Mouse (Mus musculus) CD4-positive helper T cell, adult 2 months (primary cell): ENCODE results near the gene Rpap1.
"Not testable (repeated sequence)": the region's sequence is repeated elsewhere in the genome, so short reads cannot be mapped to it uniquely, and the experiment has no call there.

Experiments used
- DNase-seq: peaks from one replicate; pipeline ENCODE4 v3.0.0-alpha.2; 2012; ENCODE audit warnings: low read depth, missing footprints, low spot score

Rpap1 gene

DNA sequence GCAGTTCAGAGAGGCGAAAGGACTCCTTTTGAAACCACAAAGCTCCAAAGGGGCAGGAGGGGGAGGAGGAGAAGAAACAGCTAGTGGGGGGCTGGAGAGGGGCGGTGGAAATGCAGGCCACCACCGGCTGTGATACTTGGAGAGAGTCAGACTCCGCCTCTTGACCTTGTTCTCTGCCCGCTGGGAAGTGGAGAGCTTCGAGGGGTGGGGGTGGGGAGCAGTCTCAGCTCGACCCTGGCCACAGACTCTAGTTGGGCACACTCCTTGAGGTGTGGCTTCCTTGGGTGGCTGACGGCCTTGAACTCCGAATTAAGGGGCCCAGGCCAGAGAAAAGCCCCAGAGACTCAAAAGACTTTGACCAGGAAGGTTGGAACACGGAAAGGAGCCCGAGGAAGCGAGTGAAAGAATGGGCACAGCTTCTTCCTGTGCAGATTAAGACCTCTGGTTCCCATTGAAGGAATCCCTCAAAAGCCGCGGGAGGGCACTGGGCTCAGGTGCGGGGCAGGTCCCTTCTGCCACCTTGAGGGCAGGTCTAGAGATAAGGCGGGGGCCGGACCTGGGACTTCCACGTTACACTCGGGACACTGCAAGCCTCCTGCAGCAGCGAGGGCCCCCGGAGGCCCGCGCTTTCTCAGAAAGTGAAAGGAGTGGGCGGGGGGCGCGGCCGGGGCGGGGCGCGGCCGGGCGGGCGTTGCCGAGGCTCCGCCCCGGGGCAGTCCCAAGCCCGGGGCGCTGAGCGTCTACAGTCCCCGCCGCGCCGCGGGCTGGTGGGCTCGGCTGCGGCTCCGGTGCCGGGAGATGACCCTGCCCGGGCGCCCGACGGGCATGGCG lies 45.5 kb downstream of the Rpap1 start, which contains the start of gene Itpka:
TSS of gene Itpka (plus strand) at position 757 of the 831 bp plus-strand sequence.
- DNase-seq: peak; percentile 86

DNA sequence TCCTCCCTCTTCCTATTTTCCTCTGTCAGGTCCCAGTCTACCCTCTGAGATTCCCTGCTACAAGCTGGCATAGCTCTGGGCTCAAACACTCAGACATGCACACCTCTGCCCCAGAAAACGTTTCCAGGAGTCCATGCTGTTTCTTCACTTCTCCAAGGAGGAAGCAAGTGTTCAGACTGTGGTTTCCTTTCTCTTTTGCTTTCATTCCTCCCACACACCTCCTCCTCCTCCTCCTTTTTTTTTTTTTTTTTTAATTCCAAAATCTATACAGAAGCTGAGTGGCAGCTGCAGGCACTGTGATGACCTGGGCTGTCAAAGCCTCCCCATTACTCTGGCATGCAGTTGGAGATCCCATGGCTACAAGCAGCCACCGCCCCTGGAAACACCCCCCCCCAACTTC lies 46.8 kb downstream of the Rpap1 start:
- DNase-seq: peak; percentile 16

- DNase-seq: no peak
These were observed 50.2 kb downstream of the Rpap1 start for GRCm38 (mm10) chr2:119737124-119737523.

- no peak for DNase-seq
These were observed 56.6 kb downstream of the Rpap1 start for GRCm38 (mm10) chr2:119730735-119731134.

GRCm38 (mm10) chr2:119727762-119728416 lies 59.4 kb downstream of the Rpap1 start:
- DNase-seq: no peak

DNA sequence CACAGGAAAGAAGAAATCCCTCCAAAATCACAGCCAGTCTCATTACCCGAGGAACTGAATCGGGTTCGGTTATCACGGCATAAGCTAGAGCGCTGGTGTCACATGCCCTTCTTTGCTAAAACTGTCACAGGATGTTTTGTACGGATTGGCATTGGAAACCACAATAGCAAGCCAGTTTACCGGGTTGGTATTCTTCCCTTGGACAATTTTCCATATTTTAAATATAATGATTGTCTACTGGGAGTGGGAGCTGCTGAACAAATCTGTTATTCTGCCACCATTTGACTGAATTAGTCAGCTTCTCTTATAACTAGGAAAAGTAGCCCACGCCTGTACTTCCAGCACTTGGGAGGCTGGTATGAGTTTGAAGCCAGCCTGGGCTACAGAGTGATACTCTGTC lies 66.3 kb downstream of the Rpap1 start:
- no peak for DNase-seq

DNA sequence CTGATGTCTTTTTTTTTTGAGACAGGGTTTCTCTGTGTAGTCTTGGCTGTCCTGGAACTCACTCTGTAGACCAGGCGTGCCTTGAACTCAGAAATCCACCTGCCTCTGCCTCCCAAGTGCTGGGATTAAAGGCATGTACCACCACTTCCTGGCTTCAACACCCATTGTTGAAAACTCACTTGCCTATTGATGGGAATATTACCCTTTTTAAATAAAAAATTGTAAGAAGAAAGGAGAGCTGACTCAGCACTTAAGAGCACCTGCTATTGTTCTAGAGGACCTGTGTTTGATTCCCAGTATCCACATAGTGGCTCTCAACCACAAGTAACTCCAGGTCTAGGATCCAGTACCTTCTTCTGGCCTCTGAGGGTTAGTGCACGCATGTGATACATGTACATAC lies 71.5 kb downstream of the Rpap1 start:
- not testable (repeated sequence) for DNase-seq
